Mouse (Mus musculus) megakaryocyte, embryonic 14.5 days (primary cell): Measurements from ENCODE around the gene Fra10ac1.

Source experiments
- FLI1 ChIP-seq: IDR thresholded peaks from 2 replicates; pipeline ENCODE4 v1.6.1; 2012; ENCODE audit warnings: low read length, inconsistent platforms, mixed read lengths
- GATA1 ChIP-seq: IDR thresholded peaks from 3 replicates; pipeline ENCODE4 v1.6.1; 2012; ENCODE audit warnings: mixed read lengths, low read length, inconsistent platforms, borderline replicate concordance

DNA sequence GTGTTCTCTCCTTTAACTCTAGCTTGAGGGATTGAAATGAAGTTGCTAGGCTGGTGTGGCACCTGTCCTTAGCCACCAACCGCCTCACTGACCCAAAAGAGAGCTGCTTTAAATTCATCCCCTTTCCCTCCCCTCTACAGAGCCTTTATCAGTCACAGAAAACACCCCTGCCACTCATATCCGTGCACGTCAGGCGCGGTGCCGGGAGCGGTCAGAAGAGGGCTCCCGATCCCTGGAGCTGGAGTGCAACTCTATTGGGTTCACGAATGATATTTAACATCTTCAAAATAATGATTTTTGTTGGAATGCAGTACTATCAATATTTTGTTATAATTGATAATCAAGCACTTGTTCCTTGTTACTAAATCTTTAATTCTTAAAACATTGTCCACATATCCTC lies 17.3 kb downstream of the Fra10ac1 start:
- TF ChIP-seq GATA1 (no peak), FLI1 (no peak)
